Mouse (Mus musculus) lung, postnatal 0 days (tissue): Measurements from ENCODE around the gene Smagp. TPM values are rescaled to one million over a fixed set of nuclear protein-coding genes. Genes with fewer than 3 reads are reported as not detected.

ENCODE experiments used
- ATAC-seq: fragments of 200-750 bp; cut with Nextera tagmentation; 2 replicates; pipeline ENCODE4 v1.8.0; 2017; ENCODE audit warnings: moderate library complexity
- DNase-seq: peaks from one replicate; pipeline ENCODE4 v3.0.0-alpha.2; 2016; ENCODE audit warnings: low spot score
- H3K27ac ChIP-seq: fragments of 300-500 bp; sonication (generic); 2 replicates; pipeline ENCODE4 v1.5.1; 2014; ENCODE audit warnings: antibody characterized with exemption, mild to moderate bottlenecking, low read length, mixed read lengths
- H3K27me3 ChIP-seq: fragments of 300-500 bp; sonication (generic); replicated peaks from 2 replicates; pipeline ENCODE4 v1.6.1; 2014; ENCODE audit warnings: low read length, mixed read lengths; ENCODE audit not compliant: insufficient read depth
- H3K36me3 ChIP-seq: fragments of 300-500 bp; sonication (generic); 2 replicates; pipeline ENCODE4 v1.6.1; 2014; ENCODE audit warnings: low read length, mixed read lengths; ENCODE audit not compliant: insufficient read depth
- H3K4me1 ChIP-seq: fragments of 300-500 bp; sonication (generic); 2 replicates; pipeline ENCODE4 v1.6.1; 2014; ENCODE audit warnings: antibody characterized with exemption, low read depth, low read length, mixed read lengths; ENCODE audit not compliant: insufficient read depth
- H3K4me2 ChIP-seq: fragments of 300-500 bp; sonication (generic); replicated peaks from 2 replicates; pipeline ENCODE4 v1.6.1; 2014; ENCODE audit warnings: low read depth, mild to moderate bottlenecking, low read length, moderate library complexity, mixed read lengths
- H3K4me3 ChIP-seq: fragments of 300-500 bp; sonication (generic); 2 replicates; pipeline ENCODE4 v1.5.1; 2014; ENCODE audit warnings: low read depth, low read length
- H3K9ac ChIP-seq: fragments of 300-500 bp; sonication (generic); replicated peaks from 2 replicates; pipeline ENCODE4 v1.6.1; 2014; ENCODE audit warnings: low read depth, mild to moderate bottlenecking
- H3K9me3 ChIP-seq: fragments of 300-500 bp; sonication (generic); 2 replicates; pipeline ENCODE4 v1.6.1; 2016; ENCODE audit warnings: low read length, mixed read lengths
- CTCF ChIP-seq: IDR thresholded peaks from 2 replicates; pipeline ENCODE4 v1.5.1; 2016; ENCODE audit warnings: antibody characterized with exemption, mild to moderate bottlenecking
- EP300 ChIP-seq: IDR thresholded peaks from 2 replicates; pipeline ENCODE4 v1.6.1; 2016; ENCODE audit warnings: antibody characterized with exemption, mild to moderate bottlenecking, control low read depth
- WGBS: fragments of 180-500 bp; shearing (Covaris S2); extraction: QIAGEN DNeasy Blood & Tissue Kit; methylation state at CpG from one replicate; pipeline ENCODE4 v1.1.7; 2014; 5-methylcytosine and 5-hydroxymethylcytosine counted together
- polyA plus RNA-seq: library from polyadenylated mRNA; unstranded; fragments of >200 nt; fragmentation: Nextera tagmentation; extraction: Ambion mirVana; gene quantifications from 2 replicates; pipeline ENCODE4 v1.2.1, GENCODE M21; 2015

The Smagp gene
- polyA plus RNA-seq, 1 experiment from 2014 or later = 71.8 TPM

DNA sequence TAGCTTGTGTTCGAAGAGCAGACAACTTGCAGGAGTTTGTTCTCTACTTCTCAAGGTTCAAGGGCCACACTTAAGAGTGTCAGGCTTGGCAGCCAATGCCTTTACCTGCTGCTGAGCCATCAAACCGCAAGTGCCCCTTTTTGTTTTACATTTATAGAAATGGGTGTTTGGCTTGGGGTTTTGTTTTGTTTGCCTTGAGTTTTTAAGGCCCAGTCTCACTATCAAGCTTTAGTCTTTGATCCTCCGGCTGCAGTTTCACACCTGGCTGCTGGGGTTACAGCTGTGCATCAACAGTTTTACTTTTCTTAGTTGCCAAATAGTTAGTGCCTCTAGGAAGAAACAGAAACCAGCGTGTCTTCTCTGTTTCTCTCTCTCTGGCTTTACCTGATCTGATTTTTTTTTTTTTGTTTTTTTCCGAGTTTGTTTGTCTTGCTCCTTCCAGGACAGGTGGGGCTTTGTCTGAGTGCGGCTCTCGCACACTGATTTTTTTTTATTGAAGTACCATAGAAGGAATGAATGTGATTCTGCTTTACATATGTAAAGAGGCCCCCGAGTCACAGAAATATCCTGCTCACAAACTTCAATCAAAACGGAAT, 38.4 kb downstream of the Smagp start:
- Histone ChIP-seq H3K4me1 (no peaks in the 10 kb centered on the region), H3K27me3 (no peaks in the 10 kb centered on the region), H3K4me2 (peak overlapping the region; percentile 74), H3K4me3 (peak overlapping the region; percentile 75), H3K27ac (peak overlapping the region; percentile 85), H3K9me3 (no peaks in the 10 kb centered on the region), H3K36me3 (no peaks in the 10 kb centered on the region), H3K9ac (peak overlapping the region; percentile 82; the same call in 1 of the 2 replicates)
- no peak for TF ChIP-seq EP300
- no peak for TF ChIP-seq CTCF
- ATAC-seq (peak; percentile 37), DNase-seq (peak; percentile 58)
- WGBS = 14% methylated on average over 9 of the region's 9 CpGs

DNA sequence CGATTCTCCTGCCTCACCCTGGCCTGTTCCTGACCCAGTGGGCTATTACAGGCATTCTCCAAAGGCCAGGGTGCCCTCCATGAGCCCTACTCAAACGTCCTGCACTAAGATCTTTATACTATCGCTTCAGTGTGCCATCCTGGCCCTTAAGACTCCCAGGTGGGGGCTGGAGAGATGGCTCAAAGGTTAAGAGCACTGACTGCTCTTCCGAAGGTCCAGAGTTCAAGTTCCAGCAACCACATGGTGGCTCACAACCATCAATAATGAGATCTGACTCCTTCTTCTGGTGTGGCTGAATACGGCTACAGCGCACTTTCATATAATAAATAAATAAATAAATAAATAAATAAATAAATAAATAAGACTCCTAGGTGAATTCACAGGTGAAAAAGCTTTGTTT, 43.9 kb downstream of the Smagp start:
- Histone ChIP-seq H3K4me2 (no peak overlapping the region), H3K4me1 (no peaks in the 10 kb centered on the region), H3K9me3 (no peaks in the 10 kb centered on the region), H3K27me3 (no peaks in the 10 kb centered on the region), H3K9ac (no peak overlapping the region), H3K27ac (no peak overlapping the region), H3K36me3 (no peaks in the 10 kb centered on the region), H3K4me3 (no peak overlapping the region)
- WGBS = 82% methylated on average over 6 of the region's 6 CpGs
- ATAC-seq (no peak), DNase-seq (no peak)
- TF ChIP-seq EP300 (no peak), CTCF (no peak)

DNA sequence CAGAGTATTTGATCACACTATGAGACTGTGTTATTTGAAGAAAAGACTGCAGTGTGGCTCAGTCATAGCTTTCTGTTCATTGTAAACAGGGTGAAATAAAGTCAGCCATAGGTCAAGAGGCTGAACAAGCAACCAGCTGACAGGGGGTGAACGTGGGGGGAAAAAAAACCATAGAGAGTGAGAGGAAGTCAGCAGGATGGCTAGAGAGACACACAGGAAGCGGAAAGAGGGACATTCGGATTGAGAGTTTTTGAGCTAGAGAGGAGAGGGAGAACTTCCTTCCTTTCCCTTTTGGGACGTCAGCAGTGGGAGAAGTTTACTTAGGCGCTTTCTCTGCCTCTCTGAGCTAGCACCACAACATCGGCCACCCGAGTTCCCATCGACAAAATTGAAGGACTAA, 46.3 kb downstream of the Smagp start:
- DNase-seq (peak; percentile 52), ATAC-seq (no peak)
- no peak overlapping the region for H3K4me2 ChIP-seq
- WGBS = 52% methylated on average over 7 of the region's 8 CpGs
- no peak overlapping the region for H3K27ac ChIP-seq
- H3K9ac ChIP-seq = no peak overlapping the region
- TF ChIP-seq EP300 (no peak), CTCF (no peak)
- no peaks in the 10 kb centered on the region for H3K4me1 ChIP-seq
- H3K9me3 ChIP-seq = no peaks in the 10 kb centered on the region
- no peak overlapping the region for H3K4me3 ChIP-seq
- H3K27me3 ChIP-seq = no peaks in the 10 kb centered on the region
- no peaks in the 10 kb centered on the region for H3K36me3 ChIP-seq

DNA sequence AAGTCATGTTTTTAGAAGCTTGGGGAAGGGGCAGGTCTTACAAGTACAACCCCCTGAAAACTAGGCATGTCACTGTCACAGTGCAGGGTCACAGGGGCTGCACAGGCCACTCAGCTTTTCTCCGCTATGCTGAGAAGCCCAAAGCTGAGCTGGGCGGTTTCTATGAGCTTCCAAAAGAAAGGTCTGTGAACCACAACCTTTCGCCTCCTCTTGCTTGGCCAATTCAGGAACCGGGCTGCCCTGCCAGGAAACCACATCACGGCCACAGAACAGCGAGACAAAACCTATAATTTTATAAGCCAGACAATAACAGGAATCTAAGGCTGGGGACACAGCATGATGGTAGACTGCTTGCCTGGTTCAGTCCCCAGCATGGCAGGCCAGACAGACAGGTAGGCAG, 48.4 kb downstream of the Smagp start:
- TF ChIP-seq EP300 = no peak
- no peak for TF ChIP-seq CTCF
- no peak for ATAC-seq
- no peaks in the 10 kb centered on the region for H3K36me3 ChIP-seq
- H3K9me3 ChIP-seq = no peaks in the 10 kb centered on the region
- no peak overlapping the region for H3K27ac ChIP-seq
- 86% methylated on average over 6 of the region's 6 CpGs for WGBS
- no peaks in the 10 kb centered on the region for H3K4me1 ChIP-seq
- DNase-seq = no peak
- H3K4me2 ChIP-seq = no peak overlapping the region
- H3K27me3 ChIP-seq = no peaks in the 10 kb centered on the region
- no peak overlapping the region for H3K9ac ChIP-seq
- no peak overlapping the region for H3K4me3 ChIP-seq

DNA sequence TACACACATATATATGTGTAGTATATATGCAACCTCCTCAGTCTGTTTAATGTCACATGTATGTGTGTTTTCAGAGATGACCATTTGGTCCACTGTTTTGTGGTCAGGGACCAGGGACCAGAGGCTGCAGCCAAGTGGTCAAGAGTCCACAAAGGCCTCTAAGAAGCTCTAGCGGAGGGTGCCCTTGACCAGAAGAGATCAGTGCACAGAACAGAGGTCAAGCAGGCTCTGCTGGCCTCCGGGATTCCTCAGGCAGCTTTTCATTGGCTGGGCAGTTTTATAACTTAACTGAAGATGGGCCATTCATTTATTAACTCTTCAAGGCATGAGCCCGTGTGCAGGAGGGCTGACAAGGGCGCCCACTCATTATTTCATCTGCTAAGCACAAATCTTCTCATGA, 49.6 kb downstream of the Smagp start:
- no peak for TF ChIP-seq CTCF
- no peak for TF ChIP-seq EP300
- Histone ChIP-seq H3K4me2 (no peak overlapping the region), H3K9ac (no peak overlapping the region), H3K4me3 (no peak overlapping the region), H3K27me3 (no peaks in the 10 kb centered on the region), H3K4me1 (no peaks in the 10 kb centered on the region), H3K36me3 (no peaks in the 10 kb centered on the region), H3K9me3 (no peaks in the 10 kb centered on the region), H3K27ac (no peak overlapping the region)
- ATAC-seq = no peak
- WGBS = 72% methylated on average over 4 of the region's 4 CpGs
- no peak for DNase-seq

DNA sequence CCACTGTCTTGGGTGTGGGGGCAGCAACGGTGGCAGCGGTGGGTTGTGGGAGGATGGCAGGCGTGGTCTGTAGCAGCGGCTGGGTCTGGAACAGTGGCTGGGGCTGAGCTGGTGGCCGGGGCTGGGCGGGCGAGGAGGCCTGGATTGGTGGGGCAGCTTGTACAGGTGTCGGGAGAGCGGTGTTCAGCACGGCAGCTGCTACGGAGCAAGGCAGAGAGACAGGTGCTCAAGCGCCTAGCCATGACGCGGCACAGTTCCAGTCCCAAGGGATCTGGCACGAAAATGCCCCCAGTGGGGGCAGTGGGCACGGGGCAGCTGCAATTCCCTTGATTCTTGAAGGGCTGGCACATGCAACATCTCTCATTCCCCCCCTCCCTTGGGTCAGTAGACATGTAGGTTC, 50.8 kb downstream of the Smagp start:
- Histone ChIP-seq H3K4me2 (no peak overlapping the region), H3K36me3 (no peaks in the 10 kb centered on the region), H3K9me3 (no peaks in the 10 kb centered on the region), H3K9ac (no peak overlapping the region), H3K4me3 (no peak overlapping the region), H3K27me3 (no peaks in the 10 kb centered on the region), H3K4me1 (no peaks in the 10 kb centered on the region), H3K27ac (no peak overlapping the region)
- TF ChIP-seq CTCF (no peak), EP300 (no peak)
- WGBS = 91% methylated on average over 16 of the region's 16 CpGs
- DNase-seq (no peak), ATAC-seq (no peak)

DNA sequence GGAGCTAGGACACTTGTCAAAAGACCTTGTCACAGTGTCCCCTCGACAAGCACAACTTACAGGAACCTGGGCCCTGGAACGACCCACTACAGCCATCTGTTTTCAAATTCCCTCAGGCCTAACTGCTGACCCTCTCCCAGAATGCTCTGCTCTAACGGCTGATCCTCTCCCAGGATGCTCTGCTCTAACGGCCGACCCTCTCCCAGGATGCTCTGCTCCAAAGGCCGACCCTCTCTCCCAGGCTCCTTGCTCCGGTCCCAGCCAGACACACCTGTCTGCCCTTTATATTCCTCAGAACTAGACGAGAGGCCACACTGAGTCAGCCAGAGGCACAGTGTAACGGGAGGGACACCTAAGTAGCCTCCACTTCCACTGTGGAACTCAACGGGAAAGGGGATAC, 56.6 kb downstream of the Smagp start:
- Histone ChIP-seq H3K36me3 (0 out of 2 replicates have a peak, but pooled peaks cover 5% of the 10 kb centered on the region), H3K9ac (no peak overlapping the region), H3K27me3 (no peaks in the 10 kb centered on the region), H3K9me3 (no peaks in the 10 kb centered on the region), H3K27ac (no peak overlapping the region), H3K4me3 (no peak overlapping the region), H3K4me2 (no peak overlapping the region), H3K4me1 (no peaks in the 10 kb centered on the region)
- 91% methylated on average over 10 of the region's 10 CpGs for WGBS
- ATAC-seq (no peak), DNase-seq (no peak)
- no peak for TF ChIP-seq EP300
- TF ChIP-seq CTCF = no peak
